Mouse (Mus musculus) cerebellum, adult 9-11 months (tissue): ENCODE results near the gene P3h4.
"Not testable (repeated sequence)": the region's sequence is repeated elsewhere in the genome, so short reads cannot be mapped to it uniquely, and the experiment has no call there.

ENCODE experiments used
- DNase-seq: peaks from one replicate; pipeline ENCODE4 v3.0.0; 2022

Gene P3h4

DNA sequence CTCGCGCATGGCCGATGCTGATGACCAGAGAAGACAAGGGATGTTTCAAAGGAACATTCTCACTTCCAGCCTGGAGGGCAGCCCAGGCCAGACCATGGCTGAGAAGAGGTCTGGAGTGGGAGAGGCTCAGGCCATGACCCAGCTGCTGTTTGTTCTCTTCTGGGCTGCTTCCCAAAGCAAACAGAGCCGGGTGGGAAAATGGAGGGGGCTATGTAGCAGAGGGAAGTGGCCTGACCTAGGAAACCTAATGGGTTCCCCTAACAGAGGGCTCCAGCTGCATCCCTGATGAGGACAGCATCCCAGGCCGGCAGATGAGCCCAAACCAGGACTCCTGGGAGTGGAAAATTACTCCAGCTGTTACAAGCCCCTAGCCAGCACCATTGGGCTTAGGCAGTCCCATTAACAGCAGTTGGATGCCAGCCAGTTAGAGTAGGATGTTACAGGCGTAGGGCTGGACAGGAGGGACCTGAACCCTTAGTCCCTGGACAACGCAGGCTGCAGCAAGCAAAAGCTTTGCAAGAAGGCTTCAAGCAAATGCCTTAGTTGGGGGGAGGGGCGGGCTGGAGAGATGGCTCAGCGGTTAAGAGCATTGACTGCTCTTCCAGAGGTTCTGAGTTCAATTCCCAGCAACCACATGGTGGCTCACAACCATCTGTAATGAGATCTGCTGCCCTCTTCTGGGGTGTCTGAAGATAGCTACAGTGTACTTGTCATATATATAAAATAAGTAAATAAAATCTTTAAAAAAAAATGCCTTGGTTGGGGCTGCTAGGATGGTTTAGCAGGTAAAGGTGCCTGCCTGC is 23.4 kb downstream of the P3h4 start:
- DNase-seq: peak; percentile 72

DNA sequence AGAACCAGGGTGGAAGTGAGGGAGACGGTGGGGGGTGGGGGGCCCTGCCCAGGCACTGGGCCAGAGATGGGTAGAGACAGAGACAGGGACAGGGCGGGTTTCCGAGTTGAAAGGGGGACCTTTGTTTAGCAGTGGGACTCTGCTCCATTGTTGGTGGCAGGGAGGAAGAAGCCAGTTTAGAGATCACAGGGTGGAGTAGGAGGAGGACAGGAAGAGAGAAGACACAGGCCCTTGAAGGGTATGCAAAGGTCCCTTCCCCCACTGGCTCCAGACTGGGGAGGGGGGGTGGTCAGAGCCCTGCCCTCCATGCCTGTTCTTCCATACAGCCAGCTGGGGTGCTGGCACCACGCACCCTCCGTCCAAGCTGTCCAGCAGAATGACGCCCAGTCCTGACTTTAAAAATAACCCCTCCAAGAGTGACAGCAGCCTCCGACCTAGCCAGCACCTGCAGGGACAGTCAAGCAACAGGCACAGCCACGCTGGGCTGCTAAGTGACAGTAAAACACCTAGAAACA is 24.6 kb downstream of the P3h4 start:
- DNase-seq: peak; percentile 94

GRCm38 (mm10) chr11:100388588-100388987 is 26.0 kb downstream of the P3h4 start:
- DNase-seq: peak; percentile 75

GRCm38 (mm10) chr11:100387589-100388375 is 26.9 kb downstream of the P3h4 start:
- DNase-seq: peak; percentile 45

DNA sequence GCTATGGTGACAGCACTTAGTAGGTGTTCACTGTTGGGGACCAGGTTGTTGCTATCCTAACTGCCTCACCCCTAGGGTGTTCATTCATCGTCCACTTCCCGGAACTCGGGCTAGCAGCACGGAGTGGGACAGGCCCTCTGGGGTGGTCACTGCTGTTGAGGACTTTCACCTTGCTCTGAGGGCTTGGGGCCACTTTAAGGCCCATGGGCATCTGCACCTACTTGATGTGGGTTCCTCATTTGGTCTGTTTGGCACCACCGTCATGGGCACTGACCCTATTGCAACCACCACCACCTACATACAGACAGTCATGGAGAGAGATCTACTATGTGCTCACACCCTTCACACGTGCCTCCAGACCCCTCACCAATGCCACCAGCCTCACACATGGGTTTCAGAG is 27.5 kb downstream of the P3h4 start:
- peak; percentile 28 for DNase-seq

DNA sequence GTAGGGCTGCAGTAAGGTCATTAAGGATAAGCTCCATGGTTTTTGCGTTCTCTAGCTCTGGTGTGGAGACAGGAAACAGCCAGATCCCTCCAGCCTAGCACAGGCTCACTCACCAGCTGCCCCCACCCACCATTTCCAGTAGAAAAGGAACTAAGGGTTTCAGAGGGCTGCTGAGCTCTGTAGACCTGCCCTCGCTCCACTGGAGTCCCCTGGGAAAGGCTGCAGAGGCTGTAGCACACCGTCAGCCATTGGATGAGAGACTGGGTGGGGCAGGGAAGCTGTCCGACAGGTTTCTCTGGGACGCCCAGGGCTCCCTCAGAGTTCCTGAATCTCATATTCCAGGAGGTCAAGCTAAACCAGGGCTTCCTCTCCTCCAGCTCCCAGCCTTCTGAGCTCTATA is 28.1 kb downstream of the P3h4 start:
- DNase-seq: no peak

DNA sequence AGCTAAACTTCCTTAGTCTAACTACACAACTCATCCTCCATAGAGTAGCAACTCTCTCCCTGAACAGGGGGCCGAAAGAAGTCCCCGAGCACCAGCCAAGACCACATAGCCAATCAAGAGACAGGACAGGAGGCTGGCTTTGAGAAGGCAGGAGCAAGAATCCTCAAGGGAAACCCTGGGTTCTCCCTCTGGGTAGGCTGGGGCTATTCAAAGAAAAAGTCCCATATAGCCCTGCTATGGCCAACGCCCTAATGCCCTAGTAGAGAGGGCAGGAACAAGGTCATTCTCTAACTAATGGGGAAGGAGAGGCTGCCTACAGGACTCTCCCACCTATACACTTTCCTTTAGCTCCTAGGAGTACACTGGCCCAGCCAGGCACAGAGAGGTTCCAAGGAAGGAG is 29.6 kb downstream of the P3h4 start:
- no peak for DNase-seq

GRCm38 (mm10) chr11:100382682-100383081 is 32.0 kb downstream of the P3h4 start:
- DNase-seq: no peak

- no peak for DNase-seq
These were observed 35.3 kb downstream of the P3h4 start for GRCm38 (mm10) chr11:100379311-100379710.

GRCm38 (mm10) chr11:100378446-100378845 is 36.2 kb downstream of the P3h4 start:
- no peak for DNase-seq

DNA sequence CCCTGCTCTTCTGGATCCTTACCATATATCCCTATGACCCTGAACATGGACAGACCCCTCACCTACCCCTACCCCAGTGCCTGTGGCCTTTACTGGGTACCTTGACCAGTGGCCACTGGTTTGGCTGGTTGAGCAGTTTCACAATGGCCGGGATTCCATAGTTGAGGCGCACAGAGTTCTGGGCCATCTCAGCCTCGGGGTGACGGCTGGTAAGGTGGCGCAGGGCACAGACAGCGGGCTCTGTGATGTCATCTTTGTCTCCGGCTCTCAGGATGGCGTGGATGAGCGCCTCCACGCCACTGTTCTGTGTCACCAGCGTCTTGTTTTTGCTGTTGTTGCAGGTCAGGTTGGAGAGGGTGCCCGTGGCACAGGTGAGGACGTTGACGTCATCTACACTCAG is 36.6 kb downstream of the P3h4 start:
- DNase-seq: no peak

GRCm38 (mm10) chr11:100376746-100377389 is 37.8 kb downstream of the P3h4 start:
- no peak for DNase-seq

DNA sequence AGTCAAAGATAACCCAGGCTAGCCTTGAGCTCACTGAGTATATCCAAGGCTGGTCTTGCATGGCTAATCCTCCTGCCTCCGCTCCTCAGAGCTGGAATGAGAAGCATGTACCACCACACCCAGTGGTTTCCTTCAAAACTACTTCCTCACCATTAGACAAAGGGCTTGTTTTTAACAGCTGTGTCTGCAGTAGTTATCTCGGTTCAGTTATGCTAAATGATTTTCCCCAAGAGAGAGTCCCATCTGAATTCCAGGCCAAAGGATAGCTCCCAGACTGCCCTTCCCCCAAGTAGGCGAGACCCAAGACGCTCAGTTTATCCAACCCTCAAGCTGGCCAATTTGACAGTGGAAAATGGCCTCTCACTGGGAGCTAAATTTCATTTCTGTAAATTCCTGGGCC is 38.6 kb downstream of the P3h4 start:
- no peak for DNase-seq

GRCm38 (mm10) chr11:100375127-100375526 is 39.5 kb downstream of the P3h4 start:
- no peak for DNase-seq

DNA sequence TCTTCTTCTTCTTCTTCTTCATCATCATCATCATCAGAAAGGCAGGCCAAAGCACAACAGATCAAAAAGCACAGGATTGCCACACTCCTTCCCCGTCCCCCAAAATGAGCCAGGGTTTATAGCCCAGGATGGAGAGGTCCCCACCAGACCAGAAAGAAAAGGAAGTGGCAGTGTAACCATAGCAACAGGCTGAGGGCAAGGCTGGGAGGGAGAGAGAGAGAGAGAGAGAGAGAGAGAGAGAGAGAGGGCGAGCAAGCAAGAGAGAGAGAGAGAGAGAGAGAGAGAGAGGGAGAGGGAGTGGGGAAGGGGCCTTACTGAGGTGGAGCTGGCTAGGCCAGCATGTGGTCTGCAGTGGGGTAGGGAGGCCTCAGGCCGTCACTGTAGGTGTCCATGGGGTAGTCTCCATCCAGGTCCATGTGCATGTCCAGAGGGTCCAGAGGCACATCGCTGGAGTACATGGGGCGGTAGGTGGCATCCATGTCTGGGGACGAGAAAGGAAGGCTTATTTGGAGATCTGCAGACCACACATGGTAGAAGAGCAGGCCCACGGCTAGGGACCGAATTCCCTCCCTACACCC is 42.6 kb downstream of the P3h4 start:
- DNase-seq: no peak

DNA sequence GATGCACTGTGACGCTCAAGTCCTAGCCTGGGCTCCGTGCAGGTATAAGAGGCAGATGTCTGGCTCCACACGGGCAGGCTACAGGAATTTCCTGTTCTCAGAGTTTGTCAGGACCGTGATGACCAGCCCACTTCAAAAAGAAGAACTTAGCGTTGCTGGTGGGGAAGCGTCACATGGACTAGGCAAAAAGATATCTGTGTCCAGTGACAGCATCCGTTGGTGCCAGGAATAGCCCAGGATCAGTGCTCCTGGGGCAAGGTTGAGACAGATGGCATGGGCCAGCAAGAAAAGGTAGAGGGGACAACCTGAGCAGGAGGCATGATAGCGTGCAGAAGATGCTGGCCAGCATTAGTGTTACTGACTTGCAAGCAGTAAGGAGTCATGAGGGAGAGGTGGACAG is 44.8 kb downstream of the P3h4 start:
- DNase-seq: peak; percentile 73

DNA sequence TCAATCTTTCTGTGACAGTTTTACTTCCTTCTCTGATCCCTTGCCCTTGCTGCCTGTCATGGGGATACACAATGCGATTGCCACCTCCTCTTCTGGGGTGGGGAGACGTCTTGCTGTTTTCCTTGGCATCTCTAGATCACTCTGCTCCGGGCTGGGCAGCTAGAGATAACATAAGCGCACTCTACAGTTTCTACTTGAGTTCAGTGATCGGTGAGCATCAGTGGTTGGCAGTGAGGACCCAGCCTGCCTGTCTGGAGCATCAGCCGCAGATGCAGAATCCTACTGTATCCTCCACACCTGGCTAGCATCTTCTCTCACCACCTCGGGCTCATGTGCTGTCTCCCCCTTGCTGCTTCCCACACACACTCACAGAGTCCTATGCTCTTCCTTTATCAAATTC is 45.5 kb downstream of the P3h4 start:
- no peak for DNase-seq

DNA sequence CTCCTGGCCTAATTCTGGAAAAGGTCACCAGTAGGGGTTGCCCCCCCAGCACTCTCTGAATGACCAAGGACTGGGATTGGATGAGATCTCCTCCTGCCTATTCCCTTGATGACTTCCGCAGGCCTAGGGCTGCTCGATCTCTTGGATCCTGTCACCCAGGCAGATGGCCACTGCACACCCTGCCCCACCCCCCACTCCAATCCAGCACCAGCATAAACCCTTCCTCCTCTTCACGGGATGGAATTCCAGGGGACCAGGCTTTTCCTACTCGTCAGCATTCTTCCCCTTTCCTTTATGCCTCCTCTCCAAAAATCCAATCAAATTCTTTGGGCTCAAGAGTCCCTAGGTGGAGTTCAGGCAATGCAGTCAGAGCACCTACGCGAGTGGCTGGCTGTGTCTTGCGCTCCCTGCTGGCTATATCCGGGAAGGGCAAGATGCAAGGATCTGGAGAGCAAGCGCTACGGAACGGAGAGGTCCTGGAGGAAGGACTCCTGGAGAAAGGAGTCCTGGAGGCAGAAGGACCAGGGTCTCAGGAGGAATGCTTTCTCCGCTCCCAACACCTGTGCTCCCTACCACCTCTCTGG is 51.6 kb downstream of the P3h4 start:
- peak; percentile 84 for DNase-seq

- peak; percentile 81 for DNase-seq
These were observed 52.2 kb downstream of the P3h4 start for GRCm38 (mm10) chr11:100362209-100362978.

- DNase-seq: not testable (repeated sequence)
These were observed 53.6 kb downstream of the P3h4 start for GRCm38 (mm10) chr11:100361059-100361458.

DNA sequence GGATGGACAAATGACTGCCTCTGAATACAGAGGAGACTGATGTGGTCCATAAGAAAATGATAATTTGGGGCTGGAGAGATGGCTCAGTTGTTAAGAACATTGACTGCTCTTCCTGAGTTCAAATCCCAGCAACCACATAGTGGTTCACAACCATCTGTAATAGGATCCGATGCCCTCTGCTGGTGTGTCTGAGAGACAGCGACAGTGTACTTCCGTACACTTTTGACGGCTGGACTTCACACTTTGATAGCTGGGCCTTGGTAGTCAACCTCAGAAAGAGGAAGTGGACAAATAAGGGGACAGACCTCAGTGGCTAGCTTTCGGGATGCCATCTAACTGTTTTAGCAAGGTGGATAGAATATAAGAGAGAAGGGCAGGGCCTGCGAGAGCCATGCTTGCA is 54.5 kb downstream of the P3h4 start:
- DNase-seq: no peak
